Mouse (Mus musculus): Measurements from ENCODE around the gene 1700024P04Rik. TPM values are rescaled to one million over a fixed set of nuclear protein-coding genes. Genes with fewer than 3 reads are reported as not detected.
A peak's percentile ranks its signal among the peaks of the same experiment; 100 is the strongest.

1700024P04Rik gene
- polyA plus RNA-seq, 1 experiment = not detected

DNA sequence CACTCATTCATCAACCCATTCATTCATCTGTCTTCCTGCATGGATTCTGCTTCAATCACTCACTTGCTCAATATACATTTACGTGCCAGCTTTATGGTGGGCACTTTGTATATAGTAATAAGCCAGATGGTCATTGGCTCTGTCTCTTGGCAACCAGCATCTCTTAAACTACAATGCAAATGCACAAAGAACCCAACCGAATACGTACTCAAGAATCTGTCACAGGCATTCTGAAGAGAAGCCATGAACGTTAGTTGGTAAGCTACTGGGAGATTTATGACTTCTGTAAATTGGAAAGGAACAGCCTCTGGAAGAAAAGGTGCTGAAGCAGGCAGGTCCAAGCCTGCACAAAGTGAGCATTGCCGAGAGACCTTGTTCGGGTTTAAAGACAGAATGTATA, 36.8 kb upstream of the 1700024P04Rik start:
- Histone ChIP-seq H3K27me3 (ENCODE audit: control insufficient read depth, insufficient read depth, insufficient read length) (no peaks in the 10 kb centered on the region), H3K4me3 (ENCODE audit: insufficient read depth, poor library complexity, severe bottlenecking) (no peak overlapping the region), H3K79me3 (ENCODE audit: low read depth) (no peaks in the 10 kb centered on the region), H3K79me2 (ENCODE audit: control insufficient read depth, insufficient read depth) (no peaks in the 10 kb centered on the region), H3ac (ENCODE audit: control insufficient read depth, insufficient read length, low read depth) (no peak overlapping the region), H3K36me3 (ENCODE audit: control insufficient read depth, insufficient read depth) (no peaks in the 10 kb centered on the region)
- no peak for TF ChIP-seq MYOD1 (IDR thresholded peaks at IDR 0.05; ENCODE audit: control insufficient read depth, insufficient read length, low read depth)
- TF ChIP-seq MAX (IDR thresholded peaks at IDR 0.05) = no peak
- TF ChIP-seq FOSL1 (IDR thresholded peaks at IDR 0.05; ENCODE audit: insufficient read depth, low read length, poor library complexity, severe bottlenecking) = no peak
- TF ChIP-seq USF1 (IDR thresholded peaks at IDR 0.05; ENCODE audit: low read depth) = no peak
- TF ChIP-seq CEBPB (IDR thresholded peaks at IDR 0.05; ENCODE audit: low read depth) = no peak
- TF ChIP-seq CTCF (IDR thresholded peaks at IDR 0.05; ENCODE audit: control insufficient read depth, insufficient read depth, insufficient read length) = no peak
- TF ChIP-seq MYOG (IDR thresholded peaks at IDR 0.05; ENCODE audit: control insufficient read depth, extremely low read depth, insufficient read length) = no peak

DNA sequence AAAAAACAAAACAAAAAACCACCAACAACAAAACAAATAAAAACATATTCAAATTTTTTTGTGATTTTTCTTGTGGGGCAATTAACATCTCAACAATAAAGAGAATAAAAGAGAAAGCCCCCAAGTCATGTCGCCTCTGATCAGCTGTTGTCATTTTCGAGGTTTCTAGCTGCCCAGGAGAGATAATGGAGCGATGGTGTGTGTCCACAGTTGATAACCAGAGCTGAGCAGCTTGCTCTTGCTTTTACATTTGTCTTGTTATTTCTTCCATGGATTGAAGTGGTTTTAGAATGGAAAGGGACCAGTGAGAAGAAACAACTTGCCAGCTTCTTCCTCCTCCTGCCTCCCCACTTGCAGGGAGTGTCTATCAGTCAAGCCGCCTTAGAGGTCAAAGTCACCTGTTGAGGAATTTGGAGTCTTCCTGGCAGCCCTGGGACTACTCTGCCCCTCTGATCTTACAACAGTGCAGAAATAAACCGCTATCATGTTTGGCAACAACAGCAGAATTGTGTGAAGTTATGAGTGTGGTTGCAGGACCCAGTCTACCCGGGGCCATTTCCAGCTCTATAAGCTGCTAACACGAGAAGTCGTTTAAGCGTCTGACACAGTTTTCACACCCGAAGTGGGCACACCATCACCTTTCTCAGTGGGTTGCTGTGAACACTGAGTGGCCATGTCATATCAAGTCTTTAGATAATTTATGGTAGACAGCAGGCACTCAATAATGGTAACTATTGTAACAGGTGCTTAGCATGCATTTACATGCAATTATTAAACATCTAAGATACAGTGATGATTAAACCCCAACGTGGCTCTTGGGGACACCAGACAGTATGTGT, 35.7 kb upstream of the 1700024P04Rik start:
- no peak for TF ChIP-seq USF1 (IDR thresholded peaks at IDR 0.05; ENCODE audit: low read depth)
- TF ChIP-seq MAX (IDR thresholded peaks at IDR 0.05) = no peak
- no peak for TF ChIP-seq CEBPB (IDR thresholded peaks at IDR 0.05; ENCODE audit: low read depth)
- no peak for TF ChIP-seq MYOD1 (IDR thresholded peaks at IDR 0.05; ENCODE audit: control insufficient read depth, insufficient read length, low read depth)
- no peak for TF ChIP-seq MYOG (IDR thresholded peaks at IDR 0.05; ENCODE audit: control insufficient read depth, extremely low read depth, insufficient read length)
- TF ChIP-seq CTCF (IDR thresholded peaks at IDR 0.05; ENCODE audit: control insufficient read depth, insufficient read depth, insufficient read length) = no peak
- TF ChIP-seq FOSL1 (IDR thresholded peaks at IDR 0.05; ENCODE audit: insufficient read depth, low read length, poor library complexity, severe bottlenecking) = no peak
- Histone ChIP-seq H3K27me3 (ENCODE audit: control insufficient read depth, insufficient read depth, insufficient read length) (no peaks in the 10 kb centered on the region), H3K36me3 (ENCODE audit: control insufficient read depth, insufficient read depth) (no peaks in the 10 kb centered on the region), H3K79me2 (ENCODE audit: control insufficient read depth, insufficient read depth) (no peaks in the 10 kb centered on the region), H3ac (ENCODE audit: control insufficient read depth, insufficient read length, low read depth) (no peak overlapping the region), H3K79me3 (ENCODE audit: low read depth) (no peaks in the 10 kb centered on the region), H3K4me3 (ENCODE audit: insufficient read depth, poor library complexity, severe bottlenecking) (no peak overlapping the region)

DNA sequence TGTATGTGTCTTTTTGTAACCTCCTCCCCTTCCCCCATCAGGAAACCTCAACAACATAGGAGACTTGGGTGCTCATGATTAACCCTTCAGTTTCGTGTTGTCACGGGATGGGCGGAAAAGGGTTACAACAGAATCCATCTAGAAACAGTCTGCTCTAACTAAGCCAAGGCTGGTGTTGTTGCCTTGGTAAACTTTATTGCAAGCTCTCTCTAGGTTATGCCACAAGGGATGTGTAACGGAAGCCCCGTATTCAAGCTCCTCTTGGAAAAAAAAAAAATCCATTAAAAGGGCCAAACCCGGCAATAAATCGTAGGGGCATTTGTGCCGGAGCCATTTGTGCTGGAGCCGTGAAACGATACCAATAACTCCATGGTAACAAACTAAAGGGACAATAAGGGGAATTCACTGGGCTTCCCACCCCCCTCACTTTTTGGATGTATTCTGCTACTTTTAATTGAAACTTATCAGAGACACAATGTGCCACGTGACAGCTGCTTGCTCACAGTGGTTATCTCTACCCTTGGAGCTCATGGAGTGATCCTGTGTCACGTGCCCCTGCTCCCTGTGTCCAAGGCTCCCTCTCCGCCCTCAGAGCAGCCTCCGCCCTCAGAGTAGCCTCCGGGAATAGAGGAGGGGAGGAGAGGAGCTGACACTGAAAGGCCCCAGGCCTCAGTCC, 34.3 kb upstream of the 1700024P04Rik start:
- Histone ChIP-seq H3K79me2 (ENCODE audit: control insufficient read depth, insufficient read depth) (no peaks in the 10 kb centered on the region), H3ac (ENCODE audit: control insufficient read depth, insufficient read length, low read depth) (no peak overlapping the region), H3K27me3 (ENCODE audit: control insufficient read depth, insufficient read depth, insufficient read length) (no peaks in the 10 kb centered on the region), H3K79me3 (ENCODE audit: low read depth) (no peaks in the 10 kb centered on the region), H3K36me3 (ENCODE audit: control insufficient read depth, insufficient read depth) (no peaks in the 10 kb centered on the region), H3K4me3 (ENCODE audit: insufficient read depth, poor library complexity, severe bottlenecking) (no peak overlapping the region)
- TF ChIP-seq CTCF (IDR thresholded peaks at IDR 0.05; ENCODE audit: control insufficient read depth, insufficient read depth, insufficient read length) = no peak
- TF ChIP-seq USF1 (IDR thresholded peaks at IDR 0.05; ENCODE audit: low read depth) = peak; percentile 45
- TF ChIP-seq MAX (IDR thresholded peaks at IDR 0.05) = no peak

DNA sequence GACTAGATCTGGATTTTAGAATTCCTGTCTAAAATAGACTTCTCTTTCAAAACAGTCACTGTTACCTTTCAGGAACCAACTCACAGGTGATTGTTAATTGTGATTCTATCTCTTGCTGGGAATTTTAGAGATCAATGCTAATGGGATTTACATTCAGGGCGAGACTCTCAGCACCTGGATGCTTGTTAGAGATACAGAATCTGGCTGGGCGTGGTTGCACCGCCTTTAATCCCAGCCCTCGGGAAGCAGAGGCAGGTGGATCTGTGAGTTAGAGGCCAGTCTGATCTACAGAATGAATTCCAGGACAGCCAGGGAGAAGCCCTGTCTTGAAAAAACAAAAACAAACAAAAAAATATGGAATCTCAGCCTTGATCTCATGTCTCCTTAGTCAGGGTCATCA, 32.3 kb upstream of the 1700024P04Rik start:
- H3K36me3 ChIP-seq (ENCODE audit: control insufficient read depth, insufficient read depth) = no peaks in the 10 kb centered on the region
- H3K4me3 ChIP-seq (ENCODE audit: insufficient read depth, poor library complexity, severe bottlenecking) = no peak overlapping the region
- H3K27me3 ChIP-seq (ENCODE audit: control insufficient read depth, insufficient read depth, insufficient read length) = no peaks in the 10 kb centered on the region
- H3K79me3 ChIP-seq (ENCODE audit: low read depth) = no peaks in the 10 kb centered on the region
- TF ChIP-seq CTCF (IDR thresholded peaks at IDR 0.05; ENCODE audit: control insufficient read depth, insufficient read depth, insufficient read length) (no peak), MAX (IDR thresholded peaks at IDR 0.05) (no peak), MYOG (IDR thresholded peaks at IDR 0.05; ENCODE audit: control insufficient read depth, extremely low read depth, insufficient read length) (no peak), MYOD1 (IDR thresholded peaks at IDR 0.05; ENCODE audit: control insufficient read depth, insufficient read length, low read depth) (no peak), CEBPB (IDR thresholded peaks at IDR 0.05; ENCODE audit: low read depth) (no peak), FOSL1 (IDR thresholded peaks at IDR 0.05; ENCODE audit: insufficient read depth, low read length, poor library complexity, severe bottlenecking) (no peak), USF1 (IDR thresholded peaks at IDR 0.05; ENCODE audit: low read depth) (no peak)
- H3ac ChIP-seq (ENCODE audit: control insufficient read depth, insufficient read length, low read depth) = no peak overlapping the region
- no peaks in the 10 kb centered on the region for H3K79me2 ChIP-seq (ENCODE audit: control insufficient read depth, insufficient read depth)

DNA sequence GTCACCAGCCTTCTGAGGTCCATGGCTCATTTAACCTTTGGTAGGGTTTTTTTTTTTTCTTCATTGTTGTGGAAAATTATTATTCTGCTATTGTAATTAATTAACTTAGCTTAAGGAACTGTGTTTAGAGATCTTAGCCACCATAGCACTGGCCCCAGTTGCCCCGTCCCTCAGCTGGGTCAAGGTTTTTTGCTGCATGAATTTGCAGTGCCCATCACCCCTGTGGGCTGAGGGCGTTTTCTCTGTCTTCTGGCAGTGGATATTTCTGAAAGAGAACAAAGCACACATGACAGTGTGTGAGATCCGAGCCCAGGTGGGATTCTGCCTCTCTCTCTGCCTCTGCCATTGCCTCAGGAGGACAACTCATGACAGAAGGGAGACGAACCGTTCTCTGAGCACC, 28.5 kb upstream of the 1700024P04Rik start:
- TF ChIP-seq FOSL1 (IDR thresholded peaks at IDR 0.05; ENCODE audit: insufficient read depth, low read length, poor library complexity, severe bottlenecking) (no peak), CEBPB (IDR thresholded peaks at IDR 0.05; ENCODE audit: low read depth) (no peak), MYOG (IDR thresholded peaks at IDR 0.05; ENCODE audit: control insufficient read depth, extremely low read depth, insufficient read length) (no peak), CTCF (IDR thresholded peaks at IDR 0.05; ENCODE audit: control insufficient read depth, insufficient read depth, insufficient read length) (no peak), MAX (IDR thresholded peaks at IDR 0.05) (no peak), USF1 (IDR thresholded peaks at IDR 0.05; ENCODE audit: low read depth) (no peak), MYOD1 (IDR thresholded peaks at IDR 0.05; ENCODE audit: control insufficient read depth, insufficient read length, low read depth) (no peak)
- H3K36me3 ChIP-seq (ENCODE audit: control insufficient read depth, insufficient read depth) = no peaks in the 10 kb centered on the region

More for the DNA sequence above, 28.5 kb upstream of the 1700024P04Rik start:
- H3K79me2 ChIP-seq (ENCODE audit: control insufficient read depth, insufficient read depth) = no peaks in the 10 kb centered on the region
- no peak overlapping the region for H3ac ChIP-seq (ENCODE audit: control insufficient read depth, insufficient read length, low read depth)
- H3K79me3 ChIP-seq (ENCODE audit: low read depth) = no peaks in the 10 kb centered on the region
- H3K4me3 ChIP-seq (ENCODE audit: insufficient read depth, poor library complexity, severe bottlenecking) = no peak overlapping the region
- H3K27me3 ChIP-seq (ENCODE audit: control insufficient read depth, insufficient read depth, insufficient read length) = no peaks in the 10 kb centered on the region

Measured in C2C12 (cell line).